Mouse (Mus musculus) CH12.LX (cell line): ENCODE data around the gene Olfr49. TPM values are rescaled to one million over a fixed set of nuclear protein-coding genes. Genes with fewer than 3 reads are reported as not detected.

Experiments used
- DNase-seq: peaks from one replicate; pipeline ENCODE4 v3.0.0-alpha.2; 2013; ENCODE audit errors: extremely low read depth
- H3K27ac ChIP-seq: 2 replicates; pipeline ENCODE4 v1.5.1; 2012; ENCODE audit warnings: low read depth, mild to moderate bottlenecking, control low read depth, moderate library complexity; ENCODE audit not compliant: insufficient read depth
- H3K27me3 ChIP-seq: replicated peaks from 2 replicates; pipeline ENCODE3; 2012; ENCODE audit warnings: inconsistent platforms
- H3K36me3 ChIP-seq, 2 experiments: replicated peaks in 1 of 2; 2 replicates each; pipeline versions ENCODE3 to v1.6.1; 2012; ENCODE audit warnings: inconsistent platforms in 1 of 2, low read length in 1 of 2, mild to moderate bottlenecking in 1 of 2, mixed read lengths in 1 of 2, moderate library complexity in 1 of 2; ENCODE audit not compliant: control insufficient read depth in 1 of 2, insufficient read depth in 1 of 2
- H3K4me1 ChIP-seq, 2 experiments: 2 replicates each; pipeline ENCODE4 v1.6.1; 2012; ENCODE audit warnings: inconsistent platforms in 1 of 2, moderate library complexity in 1 of 2; ENCODE audit not compliant: insufficient read depth in 2 of 2, control insufficient read depth in 1 of 2
- H3K4me2 ChIP-seq: 2 replicates; pipeline ENCODE4 v1.6.1; 2012; ENCODE audit warnings: low read depth, mild to moderate bottlenecking, control low read depth; ENCODE audit not compliant: poor library complexity, insufficient read depth, severe bottlenecking
- H3K4me3 ChIP-seq, 3 experiments: fragments of 150-350 bp in 1 of 3; sonication (generic) in 1 of 3; replicated peaks in 1 of 3; 2 replicates each; pipeline versions ENCODE3 to v1.5.1; 2011 to 2012; ENCODE audit warnings: low read depth in 2 of 3, low read length in 2 of 3, mild to moderate bottlenecking in 2 of 3, moderate library complexity in 2 of 3, control low read depth in 1 of 3, improper control_type of control experiment in 1 of 3, inconsistent platforms in 1 of 3, mixed read lengths in 1 of 3; ENCODE audit not compliant: poor library complexity in 1 of 3
- H3K79me2 ChIP-seq: replicated peaks from 2 replicates; pipeline ENCODE4 v1.6.1; 2012; ENCODE audit warnings: mild to moderate bottlenecking, moderate library complexity; ENCODE audit not compliant: control insufficient read depth, poor library complexity, insufficient read depth, severe bottlenecking; ENCODE audit errors: extremely low read depth
- H3K9ac ChIP-seq: 2 replicates; pipeline ENCODE4 v1.6.1; 2012; ENCODE audit warnings: low read depth, mild to moderate bottlenecking, control low read depth, moderate library complexity; ENCODE audit not compliant: insufficient read depth
- H3K9me3 ChIP-seq: replicated peaks from 2 replicates; pipeline ENCODE3; 2012; ENCODE audit warnings: low read length, inconsistent platforms, mixed read lengths
- BHLHE40 ChIP-seq: IDR thresholded peaks from 2 replicates; pipeline ENCODE4 v1.6.1; 2011; ENCODE audit warnings: mild to moderate bottlenecking, low read depth, low read length, improper control_type of control experiment
- CHD1 ChIP-seq: IDR thresholded peaks from 2 replicates; pipeline ENCODE4 v1.6.1; 2012; ENCODE audit warnings: low read depth, low read length, improper control_type of control experiment, inconsistent platforms
- CHD2 ChIP-seq: IDR thresholded peaks from 2 replicates; pipeline ENCODE4 v1.6.1; 2011; ENCODE audit warnings: low read length, improper control_type of control experiment
- CTCF ChIP-seq, 2 experiments: IDR thresholded peaks in 1 of 2; conservative IDR thresholded peaks in 1 of 2; 2 replicates each; pipeline ENCODE4 v1.5.1; 2011 to 2012; ENCODE audit warnings: low read depth in 2 of 2, low read length in 2 of 2, improper control_type of control experiment in 1 of 2, inconsistent platforms in 1 of 2, mild to moderate bottlenecking in 1 of 2, moderate library complexity in 1 of 2
- E2F4 ChIP-seq: IDR thresholded peaks from 2 replicates; pipeline ENCODE4 v1.6.1; 2011; ENCODE audit warnings: low read depth, low read length, improper control_type of control experiment; ENCODE audit not compliant: insufficient replicate concordance
- ELF1 ChIP-seq: IDR thresholded peaks from 2 replicates; pipeline ENCODE4 v1.6.1; 2014; ENCODE audit warnings: low read depth, mild to moderate bottlenecking, inconsistent platforms, low read length, improper control_type of control experiment
- EP300 ChIP-seq: IDR thresholded peaks from 2 replicates; pipeline ENCODE4 v1.6.1; 2011; ENCODE audit warnings: low read length, improper control_type of control experiment
- ETS1 ChIP-seq: conservative IDR thresholded peaks from 2 replicates; pipeline ENCODE4 v1.6.1; 2012; ENCODE audit warnings: low read depth, mild to moderate bottlenecking, inconsistent platforms, low read length, improper control_type of control experiment, moderate library complexity
- GABPA ChIP-seq: IDR thresholded peaks from 2 replicates; pipeline ENCODE4 v1.6.1; 2012; ENCODE audit warnings: low read depth, low read length, improper control_type of control experiment, inconsistent platforms; ENCODE audit not compliant: insufficient replicate concordance
- HCFC1 ChIP-seq: IDR thresholded peaks from 2 replicates; pipeline ENCODE4 v1.6.1; 2012; ENCODE audit warnings: low read depth, mild to moderate bottlenecking, inconsistent platforms, low read length, improper control_type of control experiment
- IRF4 ChIP-seq: IDR thresholded peaks from 2 replicates; pipeline ENCODE4 v1.6.1; 2014; ENCODE audit warnings: low read depth, mild to moderate bottlenecking, inconsistent platforms, low read length, improper control_type of control experiment
- JUN ChIP-seq: IDR thresholded peaks from 2 replicates; pipeline ENCODE4 v1.6.1; 2011; ENCODE audit warnings: low read depth, mild to moderate bottlenecking, low read length, improper control_type of control experiment, moderate library complexity; ENCODE audit not compliant: insufficient read depth
- JUND ChIP-seq: conservative IDR thresholded peaks from 2 replicates; pipeline ENCODE4 v1.6.1; 2011; ENCODE audit warnings: low read depth, low read length, improper control_type of control experiment
- KAT2A ChIP-seq: IDR thresholded peaks from 2 replicates; pipeline ENCODE4 v1.6.1; 2012; ENCODE audit warnings: low read length, improper control_type of control experiment, inconsistent platforms; ENCODE audit not compliant: insufficient replicate concordance
- MAFK ChIP-seq: IDR thresholded peaks from 2 replicates; pipeline ENCODE4 v1.6.1; 2011; ENCODE audit warnings: low read length, improper control_type of control experiment; ENCODE audit not compliant: insufficient replicate concordance
- MAX ChIP-seq: IDR thresholded peaks from 2 replicates; pipeline ENCODE4 v1.6.1; 2011; ENCODE audit warnings: low read length, improper control_type of control experiment
- MAZ ChIP-seq: IDR thresholded peaks from 2 replicates; pipeline ENCODE4 v1.6.1; 2012; ENCODE audit warnings: low read depth, mild to moderate bottlenecking, inconsistent platforms, low read length, improper control_type of control experiment, moderate library complexity
- MEF2A ChIP-seq: IDR thresholded peaks from 2 replicates; pipeline ENCODE4 v1.6.1; 2014; ENCODE audit warnings: low read depth, mild to moderate bottlenecking, inconsistent platforms, low read length, improper control_type of control experiment, borderline replicate concordance
- MXI1 ChIP-seq: IDR thresholded peaks from 2 replicates; pipeline ENCODE4 v1.6.1; 2011; ENCODE audit warnings: mild to moderate bottlenecking, low read depth, low read length, improper control_type of control experiment
- MYC ChIP-seq: IDR thresholded peaks from 2 replicates; pipeline ENCODE4 v1.6.1; 2011; ENCODE audit warnings: low read depth, mild to moderate bottlenecking, improper control_type of control experiment, low read length
- NELFE ChIP-seq: IDR thresholded peaks from 2 replicates; pipeline ENCODE4 v1.6.1; 2011; ENCODE audit warnings: low read depth, low read length, improper control_type of control experiment
- NRF1 ChIP-seq: IDR thresholded peaks from 2 replicates; pipeline ENCODE4 v1.6.1; 2014; ENCODE audit warnings: low read depth, mild to moderate bottlenecking, inconsistent platforms, low read length, improper control_type of control experiment, moderate library complexity
- PAX5 ChIP-seq: IDR thresholded peaks from 2 replicates; pipeline ENCODE4 v1.6.1; 2012; ENCODE audit warnings: low read length, inconsistent platforms, mixed read lengths
- POLR2A ChIP-seq: IDR thresholded peaks from 2 replicates; pipeline ENCODE4 v1.6.1; 2011; ENCODE audit warnings: low read depth, mild to moderate bottlenecking, improper control_type of control experiment, low read length
- POLR2AphosphoS2 ChIP-seq: IDR thresholded peaks from 2 replicates; pipeline ENCODE4 v1.6.1; 2011; ENCODE audit warnings: low read depth, low read length, improper control_type of control experiment
- RAD21 ChIP-seq: IDR thresholded peaks from 2 replicates; pipeline ENCODE4 v1.6.1; 2011; ENCODE audit warnings: low read depth, mild to moderate bottlenecking, low read length, improper control_type of control experiment, moderate library complexity
- RCOR1 ChIP-seq: conservative IDR thresholded peaks from 2 replicates; pipeline ENCODE4 v1.6.1; 2012; ENCODE audit warnings: low read depth, mild to moderate bottlenecking, inconsistent platforms, low read length, improper control_type of control experiment
- SIN3A ChIP-seq: IDR thresholded peaks from 2 replicates; pipeline ENCODE4 v1.6.1; 2012; ENCODE audit warnings: low read length, improper control_type of control experiment, inconsistent platforms
- SMC3 ChIP-seq: IDR thresholded peaks from 2 replicates; pipeline ENCODE4 v1.6.1; 2011; ENCODE audit warnings: low read depth, low read length, improper control_type of control experiment
- TBP ChIP-seq: conservative IDR thresholded peaks from 2 replicates; pipeline ENCODE4 v1.6.1; 2011; ENCODE audit warnings: low read depth, low read length, improper control_type of control experiment
- TCF12 ChIP-seq: IDR thresholded peaks from 2 replicates; pipeline ENCODE4 v1.6.1; 2014; ENCODE audit warnings: low read depth, mild to moderate bottlenecking, inconsistent platforms, low read length, improper control_type of control experiment
- UBTF ChIP-seq: IDR thresholded peaks from 2 replicates; pipeline ENCODE4 v1.6.1; 2012; ENCODE audit warnings: low read depth, mild to moderate bottlenecking, inconsistent platforms, low read length, improper control_type of control experiment, moderate library complexity
- USF1 ChIP-seq: IDR thresholded peaks from 2 replicates; pipeline ENCODE4 v1.6.1; 2014; ENCODE audit warnings: low read depth, mild to moderate bottlenecking, inconsistent platforms, low read length, improper control_type of control experiment
- USF2 ChIP-seq: conservative IDR thresholded peaks from 2 replicates; pipeline ENCODE4 v1.6.1; 2011; ENCODE audit warnings: low read depth, low read length, improper control_type of control experiment
- ZC3H11A ChIP-seq: IDR thresholded peaks from 2 replicates; pipeline ENCODE4 v1.6.1; 2012; ENCODE audit warnings: low read depth, mild to moderate bottlenecking, inconsistent platforms, low read length, improper control_type of control experiment
- ZKSCAN1 ChIP-seq: IDR thresholded peaks from 2 replicates; pipeline ENCODE4 v1.6.1; 2012; ENCODE audit warnings: low read depth, inconsistent platforms, low read length, improper control_type of control experiment, borderline replicate concordance
- ZMIZ1 ChIP-seq: IDR thresholded peaks from 2 replicates; pipeline ENCODE4 v1.6.1; 2012; ENCODE audit warnings: low read depth, mild to moderate bottlenecking, inconsistent platforms, low read length, improper control_type of control experiment
- ZNF384 ChIP-seq: IDR thresholded peaks from 2 replicates; pipeline ENCODE4 v1.6.1; 2012; ENCODE audit warnings: low read depth, low read length, improper control_type of control experiment, inconsistent platforms
- dilution Hi-C: fragments of 300-500 bp; cut with MboI; formaldehyde crosslinking; loops from 2 replicates; pipeline ENCODE4 v1.14.3; 2020; ENCODE audit warnings: low sequenced_read_pairs; ENCODE audit not compliant: extremely low pct_unique_long_range_greater_than_20kb, extremely low pct_ligation_motif_present
- in situ Hi-C: fragments of 300-500 bp; cut with MboI; formaldehyde crosslinking; loops from 3 replicates; pipeline ENCODE4 v1.14.3; 2019; ENCODE audit warnings: low sequenced_read_pairs, low pct_ligation_motif_present, low pct_unique_long_range_greater_than_20kb, mixed read lengths
- polyA plus RNA-seq: library from polyadenylated mRNA; unstranded; fragments of >175 nt; gene quantifications from 2 replicates; pipeline ENCODE4 v1.2.1, GENCODE M21; 2012; ENCODE audit warnings: low read depth; ENCODE audit not compliant: insufficient read length
- total RNA-seq, 2 experiments: library from RNA; depleted of rRNA; stranded (reverse); fragments of 300-350 nt in 1 of 2; fragments of >200 nt in 1 of 2; gene quantifications; 2 replicates each; pipeline ENCODE4 v1.2.3; 2012 to 2014

Olfr49 gene
- total and polyA plus RNA-seq, 3 experiments: 0.07 TPM; not detected in 2

GRCm38 (mm10) chr14:54253741-54254291, 30.9 kb downstream of the Olfr49 start, which contains the start of the genes Dad1 and Abhd4:
TSS of gene Dad1 (minus strand) at chr14:54254104.
TSS of gene Abhd4 (plus strand) at chr14:54254188.
- H3K9ac ChIP-seq: peak within 1 kb of the TSS; percentile 92
- peaks cover 7 to 26% of the 10 kb centered on the region in 2 experiments for H3K36me3 ChIP-seq
- H3K9me3 ChIP-seq: no peaks in the 10 kb centered on the region
- TF ChIP-seq ZMIZ1 (no peak; the same call in 1 of the 2 replicates), POLR2A (peak; percentile 96), USF2 (no peak), TBP (peak; percentile 49; the same call in 1 of the 2 replicates), MYC (no peak; the same call in 1 of the 2 replicates), BHLHE40 (0 out of 2 replicates have a peak, but pooled peaks have one; percentile 4), RAD21 (no peak), MAX (peak; percentile 37; the same call in 1 of the 2 replicates), ELF1 (peak; percentile 88), MAFK (no peak), PAX5 (no peak), MAZ (peak; percentile 24; the same call in 1 of the 2 replicates), MXI1 (peak; percentile 94), CTCF (conservative IDR thresholded peaks at IDR 0.05 in 1 of 2, IDR thresholded peaks at IDR 0.05 in 1 of 2; ENCODE audit: low read depth in 2 of 2, low read length in 2 of 2) (no peak), ZC3H11A (no peak), NRF1 (peak; percentile 90), TCF12 (peak; percentile 76), CHD1 (no peak), SMC3 (no peak), SIN3A (peak; percentile 99), POLR2AphosphoS2 (no peak; the same call in 1 of the 2 replicates), ETS1 (no peak), KAT2A (peak; percentile 83; the same call in 1 of the 2 replicates), JUN (0 out of 2 replicates have a peak, but pooled peaks have one; percentile 12), NELFE (peak; percentile 82), USF1 (no peak), JUND (no peak), ZNF384 (no peak), GABPA (no peak; the same call in 1 of the 2 replicates), UBTF (no peak), EP300 (no peak), ZKSCAN1 (no peak), IRF4 (peak; percentile 63), MEF2A (peak; percentile 60; the same call in 1 of the 2 replicates), HCFC1 (peak; percentile 92), E2F4 (no peak), CHD2 (0 out of 2 replicates have a peak, but pooled peaks have one; percentile 32), RCOR1 (no peak)
- dilution Hi-C loops: no loop called here
- H3K27ac ChIP-seq: peak within 1 kb of the TSS; percentile 22; the same call in 1 of the 2 replicates
- DNase-seq: peak; percentile 99
- H3K4me3 ChIP-seq: peak within 1 kb of the TSS; percentile 75 to 92 (median 85)
- peak within 1 kb of the TSS; percentile 100 for H3K4me2 ChIP-seq
- H3K27me3 ChIP-seq: no peaks in the 10 kb centered on the region
- H3K79me2 ChIP-seq: peaks cover 34% of the 10 kb centered on the region
- in situ Hi-C loops: loop anchor here (10.0 kb wide), 1 partner anchor 91 kb away; no protein-coding TSS in a partner anchor
- H3K4me1 ChIP-seq: peaks cover 11 to 48% of the 10 kb centered on the region in 2 experiments; a peak in 3 of 4 replicates
